Mouse (Mus musculus): Measurements from ENCODE around the gene Dmrt1.
"Not testable (repeated sequence)": the region's sequence is repeated elsewhere in the genome, so short reads cannot be mapped to it uniquely, and the experiment has no call there.

DNA sequence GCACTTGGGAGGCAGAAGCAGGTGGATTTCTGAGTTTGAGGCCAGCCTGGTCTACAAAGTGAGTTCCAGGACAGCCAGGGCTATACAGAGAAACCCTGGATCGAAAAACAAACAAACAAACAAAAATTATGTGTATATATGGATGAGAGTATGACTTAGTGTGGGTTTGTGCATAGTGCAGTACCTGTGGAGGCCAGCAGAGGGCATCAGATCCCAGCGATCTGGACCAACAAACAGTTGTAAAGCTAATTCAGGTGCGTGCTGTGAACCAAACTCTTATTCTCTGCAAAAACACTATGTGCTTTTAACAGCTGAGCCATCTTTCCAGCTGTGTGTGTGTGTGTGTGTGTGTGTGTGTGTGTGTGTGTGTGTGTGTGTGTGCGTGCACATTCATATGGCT lies 29.6 kb upstream of the Dmrt1 start:
- not testable (repeated sequence) for TF ChIP-seq GATA1 (IDR thresholded peaks at IDR 0.05; ENCODE audit: borderline replicate concordance, low read length); FLI1 (IDR thresholded peaks at IDR 0.05; ENCODE audit: low read length)
